Mouse (Mus musculus) embryonic fibroblast, embryonic 13.5 days (primary cell): ENCODE measurements at regions not wholly inside any gene's neighbourhood (a gene's known extent, or its start where the extent isn't known, plus 50 kb on each side); places are given as distances from the start of the nearest gene placed in this dataset.

Source experiments
- CTCF ChIP-seq: IDR thresholded peaks from 2 replicates; pipeline ENCODE4 v1.5.1; 2011; ENCODE audit warnings: mild to moderate bottlenecking, control low read depth, low read length, moderate library complexity, borderline replicate concordance; ENCODE audit not compliant: insufficient read depth
- POLR2A ChIP-seq: IDR thresholded peaks from 2 replicates; pipeline ENCODE4 v1.6.1; 2011; ENCODE audit warnings: low read depth, mild to moderate bottlenecking, control low read depth, low read length, moderate library complexity

DNA sequence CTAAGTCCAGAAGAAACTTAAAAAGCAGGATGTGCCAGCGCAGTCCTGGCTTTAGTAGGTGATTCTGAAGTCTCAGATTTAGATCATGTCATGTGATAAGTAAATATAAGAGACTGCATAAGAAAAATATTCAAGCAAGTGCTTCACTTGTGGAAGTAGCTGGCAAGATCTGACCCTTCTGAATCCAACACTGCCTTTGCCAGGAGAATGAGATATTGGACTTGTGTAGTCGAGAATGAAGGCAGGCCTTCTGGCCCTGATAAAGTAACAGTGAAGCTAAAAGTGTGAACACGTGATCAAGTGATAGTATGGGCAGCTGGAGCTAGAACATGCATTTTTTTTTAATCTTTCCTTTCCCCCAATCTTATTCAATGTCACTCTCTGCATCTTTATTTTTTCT lies 455.6 kb downstream of the Ets1 start:
- no peak for TF ChIP-seq POLR2A
- no peak for TF ChIP-seq CTCF
